Mouse (Mus musculus): ENCODE measurements around the gene Slc7a8. TPM values are rescaled to one million over a fixed set of nuclear protein-coding genes. Genes with fewer than 3 reads are reported as not detected.

The Slc7a8 gene
- polyA plus RNA-seq, 1 experiment from 2014 or later, result 2.8 TPM

GRCm38 (mm10) chr14:54787226-54787625 is 5.5 kb upstream of the Slc7a8 start:
- Histone ChIP-seq H3K4me2 (replicated peaks; ENCODE audit: low read depth, low read length) (no peak overlapping the region), H3K36me3 (ENCODE audit: control insufficient read depth, insufficient read depth, low read length) (no peaks in the 10 kb centered on the region), H3K9ac (ENCODE audit: low read depth, low read length) (no peak overlapping the region), H3K4me3 (ENCODE audit: low read depth, low read length) (no peak overlapping the region), H3K9me3 (ENCODE audit: control insufficient read depth, low read length) (no peaks in the 10 kb centered on the region), H3K27me3 (ENCODE audit: control insufficient read depth, insufficient read depth, low read length) (no peaks in the 10 kb centered on the region; the same call in 1 of the 2 replicates), H3K4me1 (replicated peaks; ENCODE audit: control insufficient read depth, insufficient read depth, low read length) (no peaks in the 10 kb centered on the region), H3K27ac (ENCODE audit: low read depth, low read length) (no peak overlapping the region)
- WGBS, result 48% methylated on average over 4 of the region's 4 CpGs
- ATAC-seq (ENCODE audit: low FRiP score), result no peak
- peak; percentile 25 for DNase-seq (ENCODE audit: low spot score)

GRCm38 (mm10) chr14:54786489-54786888 is 4.7 kb upstream of the Slc7a8 start:
- no peak for ATAC-seq (ENCODE audit: low FRiP score)
- Histone ChIP-seq H3K27me3 (ENCODE audit: control insufficient read depth, insufficient read depth, low read length) (no peaks in the 10 kb centered on the region; the same call in 1 of the 2 replicates), H3K4me1 (replicated peaks; ENCODE audit: control insufficient read depth, insufficient read depth, low read length) (no peaks in the 10 kb centered on the region), H3K36me3 (ENCODE audit: control insufficient read depth, insufficient read depth, low read length) (no peaks in the 10 kb centered on the region), H3K9me3 (ENCODE audit: control insufficient read depth, low read length) (no peaks in the 10 kb centered on the region), H3K4me3 (ENCODE audit: low read depth, low read length) (no peak overlapping the region), H3K27ac (ENCODE audit: low read depth, low read length) (no peak overlapping the region), H3K9ac (ENCODE audit: low read depth, low read length) (no peak overlapping the region), H3K4me2 (replicated peaks; ENCODE audit: low read depth, low read length) (no peak overlapping the region)
- 82% methylated on average over 10 of the region's 10 CpGs for WGBS
- no peak for DNase-seq (ENCODE audit: low spot score)

- no peak overlapping the region for H3K9ac ChIP-seq (ENCODE audit: low read depth, low read length)
- H3K4me1 ChIP-seq (replicated peaks; ENCODE audit: control insufficient read depth, insufficient read depth, low read length), result no peaks in the 10 kb centered on the region
- no peak for ATAC-seq (ENCODE audit: low FRiP score)
- no peak overlapping the region for H3K27ac ChIP-seq (ENCODE audit: low read depth, low read length)
- H3K4me3 ChIP-seq (ENCODE audit: low read depth, low read length), result no peak overlapping the region
- H3K36me3 ChIP-seq (ENCODE audit: control insufficient read depth, insufficient read depth, low read length), result no peaks in the 10 kb centered on the region
- no peaks in the 10 kb centered on the region for H3K9me3 ChIP-seq (ENCODE audit: control insufficient read depth, low read length)
- 48% methylated on average over 4 of the region's 4 CpGs for WGBS
- H3K4me2 ChIP-seq (replicated peaks; ENCODE audit: low read depth, low read length), result no peak overlapping the region
- no peaks in the 10 kb centered on the region; the same call in 1 of the 2 replicates for H3K27me3 ChIP-seq (ENCODE audit: control insufficient read depth, insufficient read depth, low read length)
- peak; percentile 71 for DNase-seq (ENCODE audit: low spot score)
These were observed 4.2 kb upstream of the Slc7a8 start for GRCm38 (mm10) chr14:54785898-54786297.

- Histone ChIP-seq H3K4me3 (ENCODE audit: low read depth, low read length) (no peak overlapping the region), H3K36me3 (ENCODE audit: control insufficient read depth, insufficient read depth, low read length) (no peaks in the 10 kb centered on the region), H3K27ac (ENCODE audit: low read depth, low read length) (no peak overlapping the region), H3K4me1 (replicated peaks; ENCODE audit: control insufficient read depth, insufficient read depth, low read length) (no peaks in the 10 kb centered on the region), H3K9me3 (ENCODE audit: control insufficient read depth, low read length) (no peaks in the 10 kb centered on the region), H3K27me3 (ENCODE audit: control insufficient read depth, insufficient read depth, low read length) (peaks cover 6% of the 10 kb centered on the region), H3K9ac (ENCODE audit: low read depth, low read length) (no peak overlapping the region), H3K4me2 (replicated peaks; ENCODE audit: low read depth, low read length) (no peak overlapping the region)
- WGBS, result 87% methylated on average over 6 of the region's 6 CpGs
- ATAC-seq (ENCODE audit: low FRiP score) (no peak), DNase-seq (ENCODE audit: low spot score) (no peak)
These were observed 1.2 kb upstream of the Slc7a8 start for GRCm38 (mm10) chr14:54782971-54783370.

GRCm38 (mm10) chr14:54780836-54781609 is 723 bp downstream of the Slc7a8 start:
- H3K9me3 ChIP-seq (ENCODE audit: control insufficient read depth, low read length), result no peaks in the 10 kb centered on the region
- H3K27me3 ChIP-seq (ENCODE audit: control insufficient read depth, insufficient read depth, low read length), result peaks cover 6% of the 10 kb centered on the region
- 4% methylated on average over 35 of the region's 35 CpGs for WGBS
- no peaks in the 10 kb centered on the region for H3K4me1 ChIP-seq (replicated peaks; ENCODE audit: control insufficient read depth, insufficient read depth, low read length)
- ATAC-seq (ENCODE audit: low FRiP score) (peak; percentile 72), DNase-seq (ENCODE audit: low spot score) (peak; percentile 68)
- H3K27ac ChIP-seq (ENCODE audit: low read depth, low read length), result no peak overlapping the region
- peak overlapping the region; percentile 35 for H3K4me3 ChIP-seq (ENCODE audit: low read depth, low read length)
- H3K9ac ChIP-seq (ENCODE audit: low read depth, low read length), result peak overlapping the region; percentile 54
- peak overlapping the region; percentile 89 for H3K4me2 ChIP-seq (replicated peaks; ENCODE audit: low read depth, low read length)
- no peaks in the 10 kb centered on the region for H3K36me3 ChIP-seq (ENCODE audit: control insufficient read depth, insufficient read depth, low read length)

- no peak overlapping the region for H3K27ac ChIP-seq (ENCODE audit: low read depth, low read length)
- DNase-seq (ENCODE audit: low spot score) (no peak), ATAC-seq (ENCODE audit: low FRiP score) (no peak)
- H3K4me2 ChIP-seq (replicated peaks; ENCODE audit: low read depth, low read length), result no peak overlapping the region
- no peaks in the 10 kb centered on the region for H3K4me1 ChIP-seq (replicated peaks; ENCODE audit: control insufficient read depth, insufficient read depth, low read length)
- H3K36me3 ChIP-seq (ENCODE audit: control insufficient read depth, insufficient read depth, low read length), result no peaks in the 10 kb centered on the region
- H3K27me3 ChIP-seq (ENCODE audit: control insufficient read depth, insufficient read depth, low read length), result peaks cover 6% of the 10 kb centered on the region
- no peaks in the 10 kb centered on the region for H3K9me3 ChIP-seq (ENCODE audit: control insufficient read depth, low read length)
- H3K4me3 ChIP-seq (ENCODE audit: low read depth, low read length), result no peak overlapping the region
- 91% methylated on average over 9 of the region's 9 CpGs for WGBS
- no peak overlapping the region for H3K9ac ChIP-seq (ENCODE audit: low read depth, low read length)
These were observed 1.7 kb downstream of the Slc7a8 start for GRCm38 (mm10) chr14:54780084-54780483.

- 81% methylated on average over 4 of the region's 4 CpGs for whole genome bisulfite sequencing
- ATAC-seq (ENCODE audit: low FRiP score) (no peak), DNase-seq (ENCODE audit: low spot score) (no peak)
- Histone ChIP-seq H3K27ac (ENCODE audit: low read depth, low read length) (no peak overlapping the region), H3K4me3 (ENCODE audit: low read depth, low read length) (no peak overlapping the region), H3K9me3 (ENCODE audit: control insufficient read depth, low read length) (no peaks in the 10 kb centered on the region), H3K9ac (ENCODE audit: low read depth, low read length) (no peak overlapping the region), H3K4me1 (replicated peaks; ENCODE audit: control insufficient read depth, insufficient read depth, low read length) (no peaks in the 10 kb centered on the region), H3K36me3 (ENCODE audit: control insufficient read depth, insufficient read depth, low read length) (no peaks in the 10 kb centered on the region), H3K4me2 (replicated peaks; ENCODE audit: low read depth, low read length) (no peak overlapping the region), H3K27me3 (ENCODE audit: control insufficient read depth, insufficient read depth, low read length) (peaks cover 6% of the 10 kb centered on the region)
These were observed 3.9 kb downstream of the Slc7a8 start for GRCm38 (mm10) chr14:54777893-54778292.

GRCm38 (mm10) chr14:54776768-54777167 is 5.0 kb downstream of the Slc7a8 start:
- no peaks in the 10 kb centered on the region for H3K9me3 ChIP-seq (ENCODE audit: control insufficient read depth, low read length)
- 89% methylated on average over 5 of the region's 5 CpGs for WGBS
- H3K4me1 ChIP-seq (replicated peaks; ENCODE audit: control insufficient read depth, insufficient read depth, low read length), result no peaks in the 10 kb centered on the region
- ATAC-seq (ENCODE audit: low FRiP score), result no peak
- no peak overlapping the region for H3K27ac ChIP-seq (ENCODE audit: low read depth, low read length)
- H3K36me3 ChIP-seq (ENCODE audit: control insufficient read depth, insufficient read depth, low read length), result no peaks in the 10 kb centered on the region
- H3K4me3 ChIP-seq (ENCODE audit: low read depth, low read length), result no peak overlapping the region
- no peak for DNase-seq (ENCODE audit: low spot score)
- H3K4me2 ChIP-seq (replicated peaks; ENCODE audit: low read depth, low read length), result no peak overlapping the region
- H3K9ac ChIP-seq (ENCODE audit: low read depth, low read length), result no peak overlapping the region
- peaks cover 6% of the 10 kb centered on the region for H3K27me3 ChIP-seq (ENCODE audit: control insufficient read depth, insufficient read depth, low read length)

- H3K4me3 ChIP-seq (ENCODE audit: low read depth, low read length), result no peak overlapping the region
- no peak for DNase-seq (ENCODE audit: low spot score)
- no peaks in the 10 kb centered on the region for H3K4me1 ChIP-seq (replicated peaks; ENCODE audit: control insufficient read depth, insufficient read depth, low read length)
- no peaks in the 10 kb centered on the region for H3K36me3 ChIP-seq (ENCODE audit: control insufficient read depth, insufficient read depth, low read length)
- no peak overlapping the region for H3K27ac ChIP-seq (ENCODE audit: low read depth, low read length)
- H3K9me3 ChIP-seq (ENCODE audit: control insufficient read depth, low read length), result no peaks in the 10 kb centered on the region
- ATAC-seq (ENCODE audit: low FRiP score), result no peak
- WGBS, result 88% methylated on average over 7 of the region's 7 CpGs
- H3K4me2 ChIP-seq (replicated peaks; ENCODE audit: low read depth, low read length), result no peak overlapping the region
- peaks cover 6% of the 10 kb centered on the region for H3K27me3 ChIP-seq (ENCODE audit: control insufficient read depth, insufficient read depth, low read length)
- H3K9ac ChIP-seq (ENCODE audit: low read depth, low read length), result no peak overlapping the region
These were observed 6.2 kb downstream of the Slc7a8 start for GRCm38 (mm10) chr14:54775534-54776041.
